Mouse (Mus musculus): ENCODE measurements around the gene Syn3.

The Syn3 gene

GRCm38 (mm10) chr10:86302761-86303494 lies 195.8 kb downstream of the Syn3 start:
- peak; percentile 73 for DNase-seq

- no peak for DNase-seq
These were observed 196.4 kb downstream of the Syn3 start for GRCm38 (mm10) chr10:86302318-86302648.

- no peak for DNase-seq
These were observed 196.9 kb downstream of the Syn3 start for GRCm38 (mm10) chr10:86301593-86302317.

- DNase-seq = no peak
These were observed 197.6 kb downstream of the Syn3 start for GRCm38 (mm10) chr10:86301117-86301490.

DNA sequence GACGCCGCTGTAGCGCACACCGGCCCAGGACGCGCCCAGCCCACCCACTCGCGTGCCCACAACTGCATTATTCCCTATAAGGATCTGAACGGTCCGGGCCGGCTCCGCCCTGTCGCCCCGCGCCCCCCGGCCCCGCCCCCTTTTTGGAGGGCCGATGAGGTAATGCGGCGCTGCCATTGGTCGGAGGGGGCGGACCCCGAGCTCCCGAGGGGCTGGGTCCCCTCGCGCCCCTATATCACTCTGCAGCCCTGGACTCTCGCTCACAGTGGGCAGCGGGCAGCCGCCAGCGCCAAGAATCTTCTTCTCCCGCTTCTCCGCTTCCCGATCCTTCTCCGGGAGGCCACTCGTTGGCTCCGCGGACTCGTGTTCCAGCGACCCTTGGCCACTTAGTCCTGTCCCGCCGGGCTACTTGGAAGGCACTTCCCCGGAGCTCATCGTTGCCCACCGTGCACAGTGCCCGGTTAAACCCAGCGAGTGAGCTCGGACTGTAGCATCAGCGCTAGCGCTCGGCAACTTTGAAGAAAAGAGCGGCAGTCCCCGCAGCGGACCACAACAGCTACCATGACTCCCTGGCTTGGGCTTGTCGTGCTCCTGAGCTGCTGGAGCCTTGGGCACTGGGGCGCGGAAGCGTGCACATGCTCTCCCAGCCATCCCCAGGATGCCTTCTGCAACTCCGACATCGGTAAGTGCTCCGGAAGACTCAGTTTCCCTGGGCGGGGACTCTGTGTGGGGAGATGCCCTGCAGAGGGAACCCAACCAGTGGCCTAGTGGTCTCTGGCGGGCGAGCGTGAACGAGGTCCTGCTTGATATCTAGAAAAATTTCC lies 198.2 kb downstream of the Syn3 start, which contains the start of gene Timp3:
Gene Timp3, plus strand, starts transcription at position 80 of the 824 bp plus-strand sequence.
- DNase-seq = no peak

DNA sequence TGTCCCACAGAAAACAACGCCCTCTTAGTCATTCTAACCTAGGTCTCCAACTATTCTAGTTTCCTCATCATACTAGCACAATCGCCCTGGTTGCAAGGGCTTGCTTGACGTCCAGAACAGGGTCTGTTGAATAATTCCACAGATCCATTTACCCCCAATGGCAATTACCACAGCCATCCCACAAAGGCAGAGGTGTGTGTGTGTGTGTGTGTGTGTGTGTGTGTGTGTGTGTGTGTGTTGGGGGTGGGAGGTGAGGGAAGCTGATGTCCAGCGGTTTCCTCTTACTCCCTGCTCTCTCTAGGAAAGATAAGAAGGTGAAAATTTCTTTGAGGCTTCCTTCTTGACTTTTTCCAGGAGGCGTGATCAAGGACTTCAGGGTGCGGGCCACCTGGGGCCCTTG lies 198.9 kb downstream of the Syn3 start:
- no peak for DNase-seq

- DNase-seq = no peak
These were observed 200.4 kb downstream of the Syn3 start for GRCm38 (mm10) chr10:86298326-86298725.

GRCm38 (mm10) chr10:86297307-86297706 lies 201.4 kb downstream of the Syn3 start:
- DNase-seq = no peak

DNA sequence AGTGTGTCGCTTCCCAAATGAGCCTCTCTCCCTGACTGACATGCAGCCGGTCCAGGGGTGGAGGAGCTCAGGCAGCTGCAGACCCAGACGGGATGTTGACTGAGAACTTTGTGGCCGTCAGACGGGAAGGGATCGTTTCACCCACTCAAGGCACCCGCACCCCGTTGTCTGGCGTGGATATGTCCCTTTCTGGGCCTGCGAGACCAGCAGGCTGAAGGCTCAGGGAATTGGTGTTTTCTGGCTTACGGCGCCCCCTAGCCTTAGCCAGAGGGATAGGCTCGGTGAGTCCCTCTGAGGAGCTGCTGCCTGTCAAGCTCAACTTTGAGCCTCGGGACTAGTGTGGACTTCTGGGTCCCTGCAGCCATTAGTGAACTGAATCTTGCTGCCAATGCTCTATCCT lies 202.6 kb downstream of the Syn3 start:
- DNase-seq = peak; percentile 66

- DNase-seq = no peak
These were observed 203.1 kb downstream of the Syn3 start for GRCm38 (mm10) chr10:86295454-86296098.

GRCm38 (mm10) chr10:86294599-86295365 lies 203.9 kb downstream of the Syn3 start:
- DNase-seq = no peak

DNA sequence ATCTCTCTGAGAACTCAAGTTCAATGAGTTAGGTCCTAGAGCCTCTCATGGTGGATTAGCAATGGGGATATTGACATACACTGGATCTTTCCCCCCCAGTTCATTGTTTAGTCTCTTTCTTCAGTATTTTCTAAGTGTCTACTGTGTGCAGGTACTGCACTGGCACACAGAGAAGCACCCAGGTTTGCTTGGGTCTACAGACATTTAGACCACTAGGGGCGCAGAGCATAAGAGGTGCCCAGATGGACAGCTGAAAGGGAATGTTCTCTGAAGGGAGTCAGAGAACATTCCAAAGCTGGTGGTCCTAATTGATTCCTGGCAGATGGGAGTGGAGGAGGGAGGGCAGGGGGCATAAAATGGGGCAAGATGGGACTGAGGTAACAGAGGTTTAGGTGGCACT lies 204.8 kb downstream of the Syn3 start:
- no peak for DNase-seq

DNA sequence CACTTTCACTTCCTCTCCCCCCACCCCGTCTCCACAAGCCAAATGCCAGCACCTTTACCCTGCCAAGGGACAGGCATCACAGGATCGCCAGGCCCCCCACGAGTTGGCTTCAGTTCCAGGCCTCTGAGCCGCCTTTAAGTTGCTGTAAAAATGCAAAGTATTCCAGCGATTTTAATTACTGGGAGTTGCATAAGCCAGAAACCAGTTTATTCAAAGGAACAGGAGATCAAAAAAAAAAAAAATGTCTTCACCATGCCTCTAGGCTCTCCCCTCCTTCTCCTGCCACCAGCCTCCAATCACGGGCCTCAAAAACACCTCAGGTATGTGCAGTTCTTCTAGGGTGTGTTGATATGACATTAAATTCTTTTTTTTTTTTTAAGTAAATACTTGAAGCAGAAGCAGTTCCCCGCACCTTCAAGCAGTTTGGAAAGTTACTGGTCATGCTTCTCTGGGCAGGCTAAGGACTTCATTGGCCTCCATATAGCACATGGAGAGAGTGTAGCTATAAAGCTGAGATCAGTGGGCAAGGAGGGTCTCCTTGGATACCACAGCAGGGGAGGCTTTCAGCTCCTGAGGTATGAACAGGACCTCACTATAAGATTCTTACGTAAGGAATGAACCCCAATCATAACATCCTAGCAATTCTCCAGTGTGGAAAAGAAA lies 208.5 kb downstream of the Syn3 start:
- DNase-seq = no peak

GRCm38 (mm10) chr10:86286508-86286907 lies 212.2 kb downstream of the Syn3 start:
- DNase-seq = no peak

DNA sequence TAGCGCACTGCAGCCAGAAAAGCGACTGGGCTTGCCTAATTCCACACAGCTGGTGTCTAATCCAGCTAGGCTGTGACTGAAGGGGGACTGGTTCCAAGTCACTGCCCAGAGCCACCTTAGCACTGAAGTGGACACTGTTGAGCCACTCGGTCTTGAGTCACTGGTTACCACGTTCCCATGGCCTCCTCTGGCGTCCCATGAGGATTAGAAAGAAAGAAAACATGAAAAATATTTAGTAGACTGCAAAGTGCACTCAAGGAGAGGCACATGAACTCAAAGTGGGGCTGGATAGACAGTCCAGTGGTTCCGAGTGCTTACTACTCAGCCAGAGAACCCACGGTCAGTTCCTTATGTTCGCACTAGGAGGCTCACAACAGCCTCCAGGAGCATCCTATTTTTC lies 217.5 kb downstream of the Syn3 start:
- no peak for DNase-seq

- no peak for DNase-seq
These were observed 219.0 kb downstream of the Syn3 start for GRCm38 (mm10) chr10:86279579-86280168.

- no peak for DNase-seq
These were observed 220.2 kb downstream of the Syn3 start for GRCm38 (mm10) chr10:86278481-86278880.

- DNase-seq = no peak
These were observed 221.4 kb downstream of the Syn3 start for GRCm38 (mm10) chr10:86277327-86277726.

DNA sequence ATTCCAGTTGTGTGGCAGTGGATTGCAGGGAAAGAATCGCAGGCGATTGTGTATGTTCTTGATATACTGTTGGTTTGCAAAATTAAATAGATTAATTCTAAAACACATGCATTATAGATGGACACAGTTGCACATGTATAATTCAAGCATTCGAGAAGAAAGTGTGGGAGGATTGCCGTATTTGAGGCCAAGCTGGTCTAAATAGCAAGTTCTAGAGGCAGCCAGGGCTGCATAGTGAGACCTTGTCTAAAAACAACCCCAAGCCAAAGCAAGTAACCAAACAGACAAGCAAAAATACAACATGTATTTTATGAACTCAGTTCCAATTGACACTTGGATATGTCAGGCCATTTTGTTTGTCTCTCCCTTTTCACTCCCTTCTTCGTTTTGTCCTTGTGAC lies 223.1 kb downstream of the Syn3 start:
- no peak for DNase-seq

- DNase-seq = no peak
These were observed 225.1 kb downstream of the Syn3 start for GRCm38 (mm10) chr10:86273410-86274191.

- DNase-seq = no peak
These were observed 225.9 kb downstream of the Syn3 start for GRCm38 (mm10) chr10:86272826-86273225.

All from cerebellum, adult 8-10 months (tissue).